Mouse (Mus musculus) layer of hippocampus, postnatal 10 days (tissue): Measurements from ENCODE around the gene Rnf152. TPM values are rescaled to one million over a fixed set of nuclear protein-coding genes. Genes with fewer than 3 reads are reported as not detected.

Source experiments
- DNase-seq, 2 experiments: peaks; one replicate each; pipeline ENCODE4 v3.0.0; 2021; ENCODE audit warnings: low spot score in 2 of 2
- long read RNA-seq: library from polyadenylated mRNA; stranded (forward); transcript quantifications from one replicate; pipeline ENCODE4 v2.0.0, GENCODE M21; 2023
- total RNA-seq, 2 experiments: library from RNA; stranded (reverse); gene quantifications; 2 replicates each; pipeline ENCODE4 v1.2.3; 2021

Rnf152 gene
- 10 to 100 TPM in 1 of 2 experiments, 1 to 10 TPM in 1; 9.4 to 10.9 TPM for total RNA-seq
- long read RNA-seq, partial matches to known transcripts = 1 of 4 reads
- long read RNA-seq, other reads (novel, unspliced or antisense) = 3 of 4 reads

- peak; percentile 47 to 62 for DNase-seq
Observed at GRCm38 (mm10) chr1:105356291-105357011, at the start of gene Rnf152. TSS of gene Rnf152 (minus strand) at chr1:105356710.

GRCm38 (mm10) chr1:105402853-105403252 is 46.3 kb upstream of the Rnf152 start:
- no peak for DNase-seq

GRCm38 (mm10) chr1:105384141-105384937 is 27.8 kb upstream of the Rnf152 start:
- no peak for DNase-seq

- no peak for DNase-seq
Observed at GRCm38 (mm10) chr1:105377546-105377945, 21.0 kb upstream of the Rnf152 start.

GRCm38 (mm10) chr1:105374618-105375017 is 18.1 kb upstream of the Rnf152 start:
- DNase-seq = no peak

- no peak for DNase-seq
Observed at GRCm38 (mm10) chr1:105362701-105363100, 6.2 kb upstream of the Rnf152 start.

- no peak for DNase-seq
Observed at GRCm38 (mm10) chr1:105358896-105359295, 2.4 kb upstream of the Rnf152 start.

- DNase-seq = peak in 1 of 2 experiments; percentile 53
Observed at GRCm38 (mm10) chr1:105355910-105356290, 610 bp downstream of the Rnf152 start.

GRCm38 (mm10) chr1:105354901-105355891 is 1.3 kb downstream of the Rnf152 start:
- DNase-seq = peak; percentile 51 to 60

- no peak for DNase-seq
Observed at GRCm38 (mm10) chr1:105351806-105352205, 4.7 kb downstream of the Rnf152 start.

GRCm38 (mm10) chr1:105342305-105342704 is 14.2 kb downstream of the Rnf152 start:
- DNase-seq = no peak

- no peak for DNase-seq
Observed at GRCm38 (mm10) chr1:105340943-105341342, 15.6 kb downstream of the Rnf152 start.

- DNase-seq = no peak
Observed at GRCm38 (mm10) chr1:105337397-105337796, 19.1 kb downstream of the Rnf152 start.

GRCm38 (mm10) chr1:105336096-105336495 is 20.4 kb downstream of the Rnf152 start:
- no peak for DNase-seq

- no peak for DNase-seq
Observed at GRCm38 (mm10) chr1:105332087-105332731, 24.3 kb downstream of the Rnf152 start.

- DNase-seq = no peak
Observed at GRCm38 (mm10) chr1:105331605-105332004, 24.9 kb downstream of the Rnf152 start.

GRCm38 (mm10) chr1:105330581-105331320 is 25.8 kb downstream of the Rnf152 start:
- DNase-seq = no peak

- DNase-seq = no peak
Observed at GRCm38 (mm10) chr1:105327789-105328188, 28.7 kb downstream of the Rnf152 start.

- no peak for DNase-seq
Observed at GRCm38 (mm10) chr1:105324636-105325035, 31.9 kb downstream of the Rnf152 start.
